Mouse (Mus musculus) liver, embryonic 14.5 days (tissue): ENCODE measurements around the gene Car11.

Experiments
- CTCF ChIP-seq: IDR thresholded peaks from 2 replicates; pipeline ENCODE4 v1.5.1; 2016; ENCODE audit warnings: antibody characterized with exemption, low read depth, control low read depth
- EP300 ChIP-seq: IDR thresholded peaks from 2 replicates; pipeline ENCODE4 v1.6.1; 2016; ENCODE audit warnings: antibody characterized with exemption, low read depth

DNA sequence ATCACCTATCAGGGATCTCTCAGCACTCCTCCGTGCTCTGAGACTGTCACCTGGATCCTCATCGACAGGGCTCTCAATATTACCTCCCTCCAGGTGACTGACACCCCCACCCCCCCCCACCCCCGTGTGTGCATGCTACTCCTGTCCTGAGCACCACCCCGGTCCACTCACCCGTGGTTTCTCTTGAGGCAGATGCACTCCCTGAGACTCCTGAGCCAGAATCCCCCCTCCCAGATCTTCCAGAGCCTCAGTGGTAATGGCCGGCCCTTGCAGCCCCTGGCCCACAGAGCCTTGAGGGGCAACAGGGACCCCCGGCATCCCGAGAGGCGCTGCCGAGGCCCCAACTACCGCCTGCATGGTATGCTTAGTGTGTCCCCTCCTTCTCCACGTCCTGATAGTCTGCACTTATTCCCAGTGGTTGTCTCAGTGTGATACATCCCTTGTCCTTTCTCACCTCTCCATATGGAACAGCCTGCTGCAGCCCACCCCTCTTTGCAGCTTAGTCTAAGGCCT lies 3.9 kb downstream of the Car11 start:
- TF ChIP-seq CTCF (no peak), EP300 (no peak)
